10 mouse cellular contexts compared by ENCODE assay signal in genomic region chr19:3208283-3208682, GRCm38 (mm10).
A peak's percentile ranks its signal among the peaks of the same experiment; 100 is the strongest.
DNase-seq lines count a peak whose midpoint lies in the region; TF ChIP-seq lines count a peak whose summit lies in the region.
"Had no signal": no experiment of that assay in that cellular context is flagged by ENCODE, and none has a peak within 500 bp of the region (broad histone marks: within the 10 kb centered on the region; RNA-seq: fewer than 3 reads in every experiment).

No protein-coding gene starts in this region.

- TF ChIP-seq CTCF in gastrocnemius, adult 2 months (IDR thresholded peaks at IDR 0.05) = peak; percentile 77

- H3K27ac ChIP-seq in gastrocnemius, adult 2 months = no peak overlapping the region
- H3K27ac ChIP-seq: embryonic facial prominence, embryonic 12.5 days; lung, embryonic 15.5 days had no signal

- H3K4me3 ChIP-seq in gastrocnemius, adult 2 months = no peak overlapping the region
- H3K4me3 ChIP-seq: embryonic facial prominence, embryonic 12.5 days; lung, embryonic 15.5 days had no signal

- intact Hi-C loops in gastrocnemius, adult 2 months (cut with DNase I) = no loop called here
- intact Hi-C loops in gastrocnemius, postnatal 36 days (cut with DNase I) = no loop called here

- peak; percentile 25 for DNase-seq in gastrocnemius, adult 2 months
- no peak for DNase-seq in gastrocnemius, postnatal 36 days
- DNase-seq in ovary, postnatal 14 days (ENCODE audit: low spot score) = peak; percentile 33
- DNase-seq in ovary, adult 18-20 months (ENCODE audit: low spot score) = no peak
- DNase-seq in c-Kit-positive CD71-positive TER-119-negative erythroid progenitor cells, embryonic 14.5 days (ENCODE audit: low read depth) = peak; percentile 19
- DNase-seq in layer of hippocampus, postnatal 10 days (ENCODE audit: low spot score in 2 of 2) = peak; percentile 57 to 60
- peak; percentile 41 for DNase-seq in right cerebral cortex, postnatal 14 days
- no peak for DNase-seq in urinary bladder, postnatal 10 days (ENCODE audit: low spot score)

Comparison
In these comparisons a context has a peak if more than half of its experiments do, and no peak if none do; other contexts are left out.
1. DNase-seq: peak in gastrocnemius, adult 2 months (single experiment), ovary, postnatal 14 days (single experiment), c-Kit-positive CD71-positive TER-119-negative erythroid progenitor cells, embryonic 14.5 days (single experiment), layer of hippocampus, postnatal 10 days (2 of 2) and right cerebral cortex, postnatal 14 days (single experiment); none in gastrocnemius, postnatal 36 days (0 of 2), ovary, adult 18-20 months (single experiment) and urinary bladder, postnatal 10 days (single experiment).